Mouse (Mus musculus) olfactory bulb, adult 2 months (tissue): Measurements from ENCODE around the gene Efcab2.

Experiments
- CTCF ChIP-seq: fragments of 200-500 bp; IDR thresholded peaks from 2 replicates; pipeline ENCODE4 v1.5.1; 2012; ENCODE audit warnings: low read depth, mild to moderate bottlenecking, low read length, moderate library complexity; ENCODE audit not compliant: insufficient read depth
- POLR2A ChIP-seq: fragments of 200-500 bp; IDR thresholded peaks from 2 replicates; pipeline ENCODE4 v1.6.1; 2012; ENCODE audit warnings: mild to moderate bottlenecking, low read depth, low read length, moderate library complexity; ENCODE audit not compliant: insufficient read depth

- TF ChIP-seq POLR2A (no peak), CTCF (no peak)
Measured at GRCm38 (mm10) chr1:178379224-178379623, 26.7 kb upstream of the Efcab2 start.
